Mouse (Mus musculus) adipocyte (in vitro differentiated cells): ENCODE results near the gene Nfix.
A peak's percentile ranks its signal among the peaks of the same experiment; 100 is the strongest.
"Not testable (repeated sequence)": the region's sequence is repeated elsewhere in the genome, so short reads cannot be mapped to it uniquely, and the experiment has no call there.

Source experiments
- DNase-seq: peaks from one replicate; pipeline ENCODE4 v3.0.0-alpha.2; 2016; ENCODE audit warnings: low spot score

Nfix gene

DNA sequence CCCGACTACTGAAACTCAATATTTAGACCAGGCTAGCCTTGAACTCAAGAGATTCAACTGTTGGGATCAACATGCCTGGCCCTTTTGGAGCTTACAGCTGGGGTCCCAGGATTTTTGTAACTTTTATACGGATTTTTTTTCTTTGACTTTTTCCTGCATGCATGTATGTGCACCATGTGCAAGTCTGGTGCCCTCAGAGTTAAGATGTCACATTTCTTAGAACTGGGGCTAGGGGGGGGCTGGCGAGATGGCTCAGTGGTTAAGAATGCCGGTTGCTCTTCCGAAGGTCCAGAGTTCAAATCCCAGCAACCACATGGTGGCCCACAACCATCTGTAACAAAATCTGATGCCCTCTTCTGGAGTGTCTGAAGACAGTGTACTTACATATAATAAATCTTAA lies 99.6 kb downstream of the Nfix start:
- DNase-seq: no peak

DNA sequence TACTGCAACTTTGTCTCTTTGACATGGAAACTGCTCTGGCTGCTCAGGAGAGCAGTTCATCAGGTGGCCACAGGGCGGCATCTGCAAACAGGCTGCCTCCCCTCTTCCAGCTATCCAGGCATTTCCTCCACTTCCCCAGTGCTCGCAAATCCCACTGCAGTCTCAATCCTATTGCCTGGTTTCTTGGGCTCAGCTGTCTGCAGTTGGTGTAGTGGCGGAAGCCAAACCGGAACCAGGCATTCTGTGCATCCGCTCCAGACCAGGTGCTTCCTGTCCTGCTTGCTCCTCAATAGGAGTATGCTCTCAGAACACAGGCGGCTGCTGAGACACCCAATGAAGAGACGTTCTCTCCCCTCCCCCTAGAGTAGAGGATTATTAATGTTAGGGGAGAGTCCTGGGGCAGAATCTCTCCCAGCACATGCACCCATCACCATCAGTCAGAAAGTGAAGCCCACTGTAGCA lies 100.3 kb downstream of the Nfix start:
- peak; percentile 74 for DNase-seq

DNA sequence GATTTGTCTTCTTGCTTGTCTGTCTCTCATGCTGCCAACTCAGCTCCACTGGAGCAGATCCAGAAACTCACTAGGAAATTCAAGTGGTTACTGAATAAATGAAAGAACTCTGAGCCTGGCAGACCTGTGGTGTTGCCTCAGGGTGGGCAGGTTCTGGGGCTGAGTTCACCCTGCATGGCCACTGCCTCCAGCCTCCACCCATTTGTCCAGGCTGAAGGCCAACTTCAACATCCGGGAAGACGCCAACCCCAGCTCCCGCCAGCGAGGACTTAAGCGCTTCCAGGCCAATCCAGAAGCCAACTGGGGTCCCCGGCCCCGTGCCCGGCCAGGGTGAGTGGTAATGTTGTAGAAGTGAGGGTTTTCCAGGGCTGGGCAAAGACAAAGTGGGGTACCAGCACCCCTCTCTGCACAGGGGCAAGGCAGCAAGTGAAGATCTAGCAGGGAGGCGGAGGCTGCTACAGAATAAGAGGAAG lies 101.2 kb downstream of the Nfix start:
- DNase-seq: peak; percentile 98

DNA sequence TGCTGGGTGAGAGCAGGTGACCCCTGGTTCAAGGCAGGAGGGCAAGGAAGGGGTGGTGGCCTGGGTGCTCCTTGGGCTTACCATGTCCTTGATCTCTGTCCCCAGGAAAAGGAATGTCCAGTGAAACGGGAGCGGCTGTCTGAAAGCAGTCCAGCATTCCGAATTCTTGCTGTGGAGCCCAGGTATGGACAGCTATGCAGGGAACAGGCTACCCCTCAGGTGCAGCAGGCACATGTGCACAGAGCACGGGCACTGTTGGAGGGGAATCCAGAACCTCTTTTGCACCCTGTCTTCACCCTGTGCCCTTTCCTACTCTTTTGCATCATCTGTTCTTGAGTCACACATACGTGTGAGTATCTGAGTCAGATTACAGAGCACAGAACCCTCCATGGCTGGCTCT lies 101.9 kb downstream of the Nfix start:
- no peak for DNase-seq

DNA sequence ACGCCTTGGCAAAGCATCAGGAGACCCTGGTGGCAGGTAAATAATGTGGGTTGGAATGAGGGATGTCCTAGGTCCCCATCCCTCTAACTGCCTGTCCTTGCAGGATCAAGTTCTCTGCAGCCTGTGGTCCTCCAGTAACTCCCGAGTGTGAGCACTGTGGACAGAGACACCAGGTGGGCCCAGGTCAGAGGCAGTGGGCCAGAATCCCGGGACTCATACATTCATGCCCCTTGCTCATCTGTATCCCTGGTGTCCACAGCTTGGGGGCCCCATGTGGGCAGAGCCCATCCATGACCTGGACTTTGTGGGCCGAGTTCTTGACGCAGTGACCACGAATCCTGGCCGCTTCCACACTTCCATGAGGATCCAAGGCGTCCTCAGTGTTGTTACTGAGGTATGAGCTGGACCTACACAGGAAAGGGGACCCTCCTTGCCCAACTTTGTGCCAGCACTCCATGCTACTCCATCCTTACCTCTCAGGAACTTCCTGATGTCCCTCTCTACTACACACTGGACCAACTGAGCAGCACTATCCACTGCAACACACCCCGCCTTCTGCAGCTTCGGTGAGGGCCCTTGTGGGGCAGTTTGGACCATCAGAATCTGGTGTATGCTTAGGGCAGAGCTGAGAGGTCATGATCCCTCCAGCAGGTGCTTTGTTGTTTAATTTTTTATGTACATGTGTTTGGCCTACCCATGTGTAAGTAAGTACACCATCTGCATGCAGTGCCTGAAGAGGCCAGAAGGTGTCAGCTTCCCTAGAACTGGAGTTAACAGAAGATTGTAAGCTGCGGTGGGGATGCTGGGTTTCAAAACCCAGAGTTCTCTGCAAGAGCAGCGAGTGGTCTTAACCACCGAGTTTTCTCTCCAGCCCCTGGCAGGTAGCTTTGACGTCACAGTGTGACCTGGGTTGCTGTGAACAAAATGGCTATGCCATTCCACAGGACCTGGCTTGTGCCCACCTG lies 102.7 kb downstream of the Nfix start:
- peak; percentile 52 for DNase-seq

DNA sequence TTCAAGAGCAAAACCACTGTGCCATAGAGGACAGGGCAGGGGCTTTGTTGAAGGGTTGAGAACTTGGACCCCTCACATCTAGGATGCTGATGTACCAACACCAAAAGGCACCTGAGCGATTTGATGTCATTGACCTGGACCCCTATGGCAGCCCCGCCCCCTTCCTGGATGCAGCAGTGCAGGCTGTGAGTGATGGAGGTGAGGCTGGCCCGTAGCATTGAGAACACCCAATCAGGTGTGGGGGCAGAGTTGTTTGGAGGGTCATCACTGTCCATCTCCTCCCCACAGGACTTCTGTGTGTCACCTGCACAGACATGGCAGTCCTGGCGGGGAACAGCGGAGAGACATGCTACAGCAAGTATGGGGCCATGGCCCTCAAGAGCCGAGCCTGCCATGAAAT lies 105.0 kb downstream of the Nfix start:
- no peak for DNase-seq

DNA sequence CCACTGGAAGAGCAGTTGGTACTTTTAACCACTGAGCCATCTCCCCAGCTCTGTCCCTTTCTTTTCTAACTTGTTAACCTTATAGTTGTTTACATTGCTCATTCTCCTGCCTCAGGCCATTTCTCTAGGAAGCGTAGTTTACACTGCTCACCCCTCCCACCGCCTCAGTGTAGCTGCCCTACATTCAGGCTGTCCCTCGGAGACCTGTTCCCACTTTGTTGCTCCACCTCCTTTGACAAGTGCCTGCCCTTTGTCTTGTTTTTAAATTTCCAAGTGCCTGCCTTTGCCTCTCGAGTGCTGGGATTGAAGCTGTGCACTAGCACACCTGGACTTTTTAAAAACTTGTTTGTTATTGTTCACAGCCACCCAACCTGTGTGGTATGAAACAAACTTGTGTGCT lies 106.8 kb downstream of the Nfix start:
- no peak for DNase-seq

DNA sequence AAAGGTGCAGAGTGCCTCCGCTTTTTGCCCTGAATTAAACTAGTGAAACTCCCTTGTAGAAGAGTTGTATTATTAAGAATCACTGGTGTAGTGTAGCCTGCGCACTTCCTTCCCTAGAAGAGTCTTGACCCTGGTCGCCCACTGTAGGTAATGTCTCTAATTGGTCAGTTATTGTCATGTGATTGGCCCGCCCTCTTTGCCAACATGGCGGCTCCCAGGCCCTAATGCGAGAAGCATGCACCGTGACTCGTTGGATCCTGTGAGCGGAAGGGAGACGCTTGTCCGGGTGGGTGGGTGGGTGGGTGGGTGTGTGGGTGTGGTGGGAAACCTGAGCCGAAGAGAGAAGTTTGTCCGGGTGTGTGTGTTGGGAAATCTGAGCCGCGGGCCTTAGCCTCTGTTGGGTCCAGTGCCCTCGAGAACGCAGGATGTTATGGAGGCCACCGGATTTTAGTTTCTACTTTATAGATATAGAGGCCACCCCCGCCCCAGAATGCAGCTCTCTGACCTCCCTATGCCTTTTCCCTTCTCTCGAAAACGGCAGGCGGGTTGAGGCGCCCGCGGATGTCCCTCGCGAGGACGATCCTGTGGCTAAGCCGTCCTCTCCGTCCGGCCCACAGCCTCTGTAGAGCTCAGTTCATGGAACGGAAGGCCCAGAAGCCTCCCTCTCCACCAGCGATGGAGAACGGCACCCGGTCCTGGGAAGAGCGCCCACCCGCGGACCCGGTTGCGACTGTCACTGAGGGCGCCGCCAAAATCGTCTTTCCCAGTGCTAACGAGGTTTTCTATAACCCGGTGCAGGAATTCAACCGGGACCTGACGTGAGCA lies 110.8 kb downstream of the Nfix start:
- DNase-seq: peak; percentile 98

DNA sequence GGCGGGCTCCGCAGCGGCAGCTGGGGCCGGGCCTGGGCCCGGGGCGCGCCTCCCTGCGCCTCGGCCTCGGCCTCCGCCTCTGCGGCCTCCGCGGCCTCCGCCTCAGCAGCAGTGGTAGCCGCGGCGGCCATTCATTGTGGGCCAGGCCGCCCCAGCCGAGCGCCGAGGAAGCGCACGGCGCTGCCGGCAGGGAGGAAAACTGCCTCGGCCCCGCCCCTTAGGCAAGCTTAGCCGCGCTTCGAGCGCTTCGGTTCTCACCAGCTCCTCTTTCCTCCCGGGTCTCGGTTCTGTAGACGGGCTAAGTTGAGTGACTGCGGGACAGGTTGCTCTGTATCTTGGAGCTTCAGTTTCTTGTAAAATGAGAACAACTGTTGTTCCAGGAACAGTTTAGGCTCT lies 112.4 kb downstream of the Nfix start, which contains the start of gene Nacc1:
Nacc1 (minus strand) TSS at position 158 of the 396 bp plus-strand sequence.
- peak; percentile 91 for DNase-seq

DNA sequence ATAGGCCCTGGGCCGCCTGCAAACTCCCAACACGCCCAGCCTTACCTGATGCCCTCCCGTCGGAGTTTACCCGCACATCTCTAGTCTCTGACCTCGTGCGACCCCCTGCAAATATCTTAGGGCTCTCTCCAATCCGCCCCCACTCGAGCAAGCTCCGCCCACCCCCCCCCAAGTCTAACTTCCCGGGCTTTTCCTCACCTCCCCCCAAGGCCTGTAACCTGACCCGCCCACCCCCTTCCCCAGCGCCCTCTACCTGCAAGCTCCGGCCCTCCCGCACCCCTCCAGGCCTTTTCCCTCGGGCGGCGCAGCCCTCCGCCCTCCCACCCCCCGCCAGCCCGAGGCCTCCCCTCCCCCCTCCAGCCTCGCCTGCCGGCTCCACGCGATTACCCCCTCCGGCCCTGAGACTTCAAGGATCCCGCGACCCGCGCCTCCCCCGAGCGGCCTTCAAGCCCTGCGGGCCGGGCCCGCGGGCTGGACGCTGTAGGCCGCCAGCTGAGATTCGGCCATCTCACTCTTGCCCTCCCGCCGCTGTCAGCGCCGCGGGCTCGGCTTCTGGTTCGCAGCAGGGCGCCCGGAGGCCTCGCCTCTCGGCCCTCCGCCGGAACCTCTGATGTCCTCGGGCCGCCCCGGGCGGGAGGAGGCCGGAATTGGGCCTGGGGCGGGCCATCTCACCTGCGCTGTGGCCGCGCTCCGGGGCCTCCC lies 113.0 kb downstream of the Nfix start:
- DNase-seq: no peak

DNA sequence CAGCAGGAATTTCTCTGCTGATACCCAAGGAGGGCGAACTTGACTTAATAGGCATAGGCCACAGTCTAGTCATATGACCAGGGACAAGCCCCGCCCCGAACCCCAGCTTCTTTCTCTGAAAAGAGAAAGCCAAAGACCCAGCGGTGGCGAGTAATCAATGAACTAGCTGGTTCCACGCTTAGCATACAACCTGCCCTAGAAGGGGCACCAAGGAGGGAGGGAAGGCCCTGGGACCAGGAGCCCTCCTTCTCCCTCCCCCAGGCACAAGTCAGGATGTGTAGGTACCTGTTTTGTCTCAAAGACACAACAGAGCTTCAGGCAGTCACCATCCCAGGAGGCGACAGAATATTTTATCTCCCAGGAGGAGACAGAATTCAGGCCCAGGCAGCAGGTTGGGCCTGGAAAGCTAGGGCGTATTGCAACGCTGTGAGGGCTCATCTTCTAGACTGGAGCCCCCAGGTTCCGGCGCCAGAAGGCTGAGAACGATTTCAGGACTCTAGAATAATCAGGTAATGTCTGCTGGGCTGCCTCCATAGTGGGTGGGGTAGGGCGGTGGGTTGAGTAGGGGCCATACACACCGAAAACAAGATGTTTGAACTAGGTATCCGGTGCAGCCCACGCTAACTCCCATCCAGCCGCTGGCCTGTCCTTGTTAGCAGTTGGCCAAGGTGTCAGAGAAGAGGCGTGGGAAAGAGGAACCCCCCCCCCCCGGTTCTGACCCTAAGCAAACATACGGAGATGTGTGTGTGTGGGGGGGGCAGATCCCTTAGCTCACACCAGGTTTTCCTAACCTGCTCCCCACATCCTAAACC lies 113.7 kb downstream of the Nfix start, which contains the start of gene Trmt1:
Trmt1 (plus strand) TSS at position 117 of the 812 bp plus-strand sequence.
- DNase-seq: no peak

DNA sequence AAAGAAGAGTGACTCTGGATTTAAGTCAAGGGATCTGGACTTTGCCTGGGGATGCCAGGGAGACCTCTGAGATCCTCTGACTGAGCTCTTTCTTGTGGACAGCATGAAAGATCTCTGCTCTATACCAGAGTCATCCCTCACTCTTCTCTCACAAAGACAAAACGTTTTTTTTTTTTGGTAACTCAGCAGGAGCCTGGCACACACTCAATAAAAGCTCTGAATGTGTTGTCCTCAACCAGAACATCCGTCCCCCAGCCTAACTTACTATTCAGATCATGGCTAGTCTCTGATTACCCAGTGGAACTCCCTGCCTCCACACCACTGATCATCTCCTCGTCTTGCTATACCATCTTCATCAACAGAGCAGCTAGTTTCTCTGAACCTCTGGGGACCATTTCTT lies 115.6 kb downstream of the Nfix start:
- DNase-seq: no peak

DNA sequence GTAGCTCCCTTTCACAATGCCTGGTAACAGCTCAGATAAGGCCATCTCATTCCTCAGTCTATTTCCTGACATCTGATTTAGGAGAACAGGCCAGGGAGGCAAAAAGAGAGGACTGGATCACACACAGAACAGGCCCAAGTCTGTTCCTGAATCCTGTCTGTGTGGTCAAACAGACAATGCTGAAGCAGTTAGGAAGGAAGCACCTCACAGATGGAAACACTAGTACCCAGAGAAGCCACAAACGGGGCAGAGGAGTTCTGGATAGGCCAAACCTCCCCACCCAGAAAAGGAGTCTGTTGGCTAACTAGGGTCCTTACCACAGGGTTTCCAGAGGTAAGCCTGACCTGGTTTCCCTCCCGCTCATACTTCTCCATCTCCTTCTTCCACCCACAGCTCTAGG lies 117.9 kb downstream of the Nfix start:
- no peak for DNase-seq

DNA sequence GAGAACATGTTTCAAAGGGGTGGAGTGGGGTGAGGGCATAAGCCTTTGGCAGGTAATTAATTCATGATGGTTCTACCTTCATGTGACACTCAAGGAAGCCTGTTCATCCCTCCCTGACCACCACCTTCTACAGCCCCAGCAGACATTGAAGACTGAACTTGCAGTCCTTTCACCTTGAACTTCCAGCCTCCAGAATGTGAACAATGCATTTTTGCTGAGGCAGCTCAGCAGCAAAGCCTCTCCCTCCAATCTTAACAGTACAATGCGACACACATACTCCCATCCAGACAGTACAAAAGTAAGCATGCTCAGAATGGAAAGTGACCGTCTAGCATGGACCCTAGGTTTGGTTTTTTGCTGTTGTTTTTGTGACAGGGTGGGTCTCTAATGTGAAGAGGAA lies 118.7 kb downstream of the Nfix start:
- no peak for DNase-seq

DNA sequence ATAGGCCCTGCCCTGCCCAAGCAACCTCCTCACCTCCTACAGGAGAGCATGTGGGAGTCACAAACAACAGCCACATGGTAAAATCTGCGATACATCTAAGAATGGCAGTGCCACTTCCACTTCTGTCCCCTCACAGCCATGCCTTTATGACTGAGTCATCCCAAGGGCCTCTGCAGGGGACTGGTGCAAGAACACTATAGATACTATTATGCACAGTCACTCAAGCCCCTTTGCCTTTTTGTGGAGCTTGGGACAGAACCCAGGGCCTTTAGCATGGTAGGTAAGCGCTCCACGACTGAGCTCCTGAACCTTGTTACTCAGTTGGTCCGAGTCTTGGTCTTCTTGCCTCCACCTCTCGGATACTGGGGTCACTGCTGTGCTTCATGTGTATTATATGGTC lies 122.8 kb downstream of the Nfix start:
- no peak for DNase-seq

DNA sequence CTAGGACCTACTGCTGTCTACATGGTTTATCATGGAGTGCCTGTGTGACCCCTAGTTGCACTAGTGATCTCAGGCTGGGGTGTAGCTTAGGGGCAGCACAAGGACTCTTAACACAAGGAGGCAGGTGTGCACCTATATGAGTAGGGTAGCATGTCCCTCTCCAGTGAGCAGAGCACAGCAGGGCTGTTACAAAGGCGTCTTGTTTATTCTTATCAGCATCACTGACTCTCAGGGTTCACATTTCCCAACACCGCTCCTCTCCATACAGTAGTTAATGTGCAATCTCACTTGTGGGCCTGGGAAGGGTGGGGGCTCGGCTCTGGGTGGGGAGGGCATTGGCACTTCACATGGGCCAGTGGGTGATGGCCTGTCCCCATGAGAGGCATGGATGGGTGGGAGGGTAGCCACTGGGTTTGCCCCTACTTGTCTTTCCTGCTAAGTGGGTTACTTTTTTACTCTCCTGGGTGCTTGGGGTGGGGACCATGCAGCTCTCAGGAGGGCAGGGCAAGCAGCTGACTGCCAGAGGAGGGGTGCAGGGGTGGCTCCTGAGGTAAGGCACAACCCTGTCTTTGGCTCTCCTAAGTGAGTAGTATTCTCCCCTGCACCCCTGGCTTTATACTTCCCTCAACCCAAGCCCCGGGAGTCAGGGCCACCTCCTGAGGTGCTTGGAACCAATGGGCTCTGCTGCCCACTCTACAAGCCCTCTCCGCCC lies 129.7 kb downstream of the Nfix start:
- not testable (repeated sequence) for DNase-seq

DNA sequence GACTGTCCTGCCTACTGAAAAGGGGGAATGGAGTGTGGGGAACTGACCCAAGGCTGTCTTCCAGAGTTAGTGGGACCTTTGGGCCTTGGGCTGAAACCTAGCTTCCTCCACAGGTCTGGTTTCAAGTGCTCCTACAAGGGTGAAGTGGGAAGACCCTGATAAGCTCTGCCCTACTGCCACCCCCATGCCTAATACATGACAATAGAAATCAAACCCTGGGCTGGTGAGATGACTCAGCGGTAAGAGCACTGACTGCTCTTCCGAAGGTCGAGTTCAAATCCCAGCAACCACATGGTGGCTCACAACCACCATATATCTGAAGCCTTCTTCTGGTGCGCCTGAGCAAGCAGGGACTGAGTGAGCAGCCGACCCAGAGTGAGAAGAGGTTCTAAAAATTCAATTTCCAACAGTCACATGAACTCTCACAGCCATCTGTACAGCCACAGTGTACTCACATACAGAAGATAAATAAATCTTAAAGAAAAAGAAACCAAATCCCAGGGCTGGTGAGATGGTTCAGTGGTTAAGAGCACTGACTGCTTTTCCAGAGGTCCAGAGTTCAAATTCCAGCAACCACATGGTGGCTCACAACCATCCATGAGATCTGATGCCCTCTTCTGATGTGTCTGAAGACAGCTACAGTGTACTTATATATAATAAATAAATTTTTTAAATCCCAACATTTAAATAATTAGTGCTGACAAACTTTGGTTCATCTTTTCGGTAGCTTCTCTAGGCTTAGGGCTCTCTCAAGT lies 131.2 kb downstream of the Nfix start:
- no peak for DNase-seq

DNA sequence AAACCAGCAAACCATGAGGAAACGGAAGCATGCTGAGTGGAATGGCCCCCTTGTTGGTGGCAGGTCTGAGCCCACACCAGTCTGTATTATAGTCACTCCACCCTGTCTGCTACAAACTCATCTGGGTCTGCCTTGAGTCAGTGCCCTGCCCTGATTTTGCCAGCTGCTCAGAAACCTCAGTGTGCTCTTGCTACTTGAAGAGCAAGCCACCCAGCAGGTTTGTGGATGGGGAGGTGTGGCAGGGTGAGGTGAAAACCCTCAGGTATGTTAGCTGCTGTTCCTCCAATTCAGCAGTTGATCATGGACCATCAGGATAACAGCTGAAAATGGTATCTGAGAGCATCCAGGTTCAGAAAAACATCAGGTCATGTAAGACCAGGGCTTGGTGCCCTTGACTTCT lies 132.1 kb downstream of the Nfix start:
- no peak for DNase-seq

DNA sequence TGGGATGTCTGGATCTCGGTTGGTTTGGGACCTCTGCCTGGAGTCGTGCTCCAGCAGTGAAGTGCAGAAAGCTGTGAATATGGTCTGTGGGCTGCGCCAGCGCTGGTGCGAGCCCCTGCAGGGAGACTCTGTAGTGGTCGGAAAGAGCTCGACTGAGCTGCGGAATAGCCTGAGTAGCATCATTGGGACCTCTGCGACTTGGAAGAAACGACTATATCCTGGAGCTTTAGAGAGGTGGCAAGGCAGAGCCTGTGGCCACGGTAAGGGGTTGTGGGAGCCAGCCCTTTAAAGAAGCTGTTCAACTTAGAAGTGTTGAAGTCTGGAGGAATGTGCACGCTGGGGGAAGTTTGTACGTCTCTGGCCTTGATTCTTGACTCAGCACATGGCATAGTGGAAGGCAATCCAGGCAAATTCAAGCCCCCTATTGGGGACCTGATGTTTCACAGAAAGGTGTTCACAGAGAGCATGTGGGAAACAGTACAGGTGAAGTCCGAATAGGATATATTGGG lies 134.7 kb downstream of the Nfix start:
- DNase-seq: no peak
